Mouse (Mus musculus) CH12.LX (cell line): ENCODE measurements around the gene Tmem131l. TPM values are rescaled to one million over a fixed set of nuclear protein-coding genes. Genes with fewer than 3 reads are reported as not detected.

Experiments used
- DNase-seq: peaks from one replicate; pipeline ENCODE4 v3.0.0-alpha.2; 2013; ENCODE audit errors: extremely low read depth
- H3K27ac ChIP-seq: 2 replicates; pipeline ENCODE4 v1.5.1; 2012; ENCODE audit warnings: low read depth, mild to moderate bottlenecking, control low read depth, moderate library complexity; ENCODE audit not compliant: insufficient read depth
- H3K27me3 ChIP-seq: replicated peaks from 2 replicates; pipeline ENCODE3; 2012; ENCODE audit warnings: inconsistent platforms
- H3K36me3 ChIP-seq, 2 experiments: replicated peaks in 1 of 2; 2 replicates each; pipeline versions ENCODE3 to v1.6.1; 2012; ENCODE audit warnings: inconsistent platforms in 1 of 2, low read length in 1 of 2, mild to moderate bottlenecking in 1 of 2, mixed read lengths in 1 of 2, moderate library complexity in 1 of 2; ENCODE audit not compliant: control insufficient read depth in 1 of 2, insufficient read depth in 1 of 2
- H3K4me1 ChIP-seq, 2 experiments: 2 replicates each; pipeline ENCODE4 v1.6.1; 2012; ENCODE audit warnings: inconsistent platforms in 1 of 2, moderate library complexity in 1 of 2; ENCODE audit not compliant: insufficient read depth in 2 of 2, control insufficient read depth in 1 of 2
- H3K4me2 ChIP-seq: 2 replicates; pipeline ENCODE4 v1.6.1; 2012; ENCODE audit warnings: low read depth, mild to moderate bottlenecking, control low read depth; ENCODE audit not compliant: poor library complexity, insufficient read depth, severe bottlenecking
- H3K4me3 ChIP-seq, 3 experiments: fragments of 150-350 bp in 1 of 3; sonication (generic) in 1 of 3; replicated peaks in 1 of 3; 2 replicates each; pipeline versions ENCODE3 to v1.5.1; 2011 to 2012; ENCODE audit warnings: low read depth in 2 of 3, low read length in 2 of 3, mild to moderate bottlenecking in 2 of 3, moderate library complexity in 2 of 3, control low read depth in 1 of 3, improper control_type of control experiment in 1 of 3, inconsistent platforms in 1 of 3, mixed read lengths in 1 of 3; ENCODE audit not compliant: poor library complexity in 1 of 3
- H3K79me2 ChIP-seq: replicated peaks from 2 replicates; pipeline ENCODE4 v1.6.1; 2012; ENCODE audit warnings: mild to moderate bottlenecking, moderate library complexity; ENCODE audit not compliant: control insufficient read depth, poor library complexity, insufficient read depth, severe bottlenecking; ENCODE audit errors: extremely low read depth
- H3K9ac ChIP-seq: 2 replicates; pipeline ENCODE4 v1.6.1; 2012; ENCODE audit warnings: low read depth, mild to moderate bottlenecking, control low read depth, moderate library complexity; ENCODE audit not compliant: insufficient read depth
- H3K9me3 ChIP-seq: replicated peaks from 2 replicates; pipeline ENCODE3; 2012; ENCODE audit warnings: low read length, inconsistent platforms, mixed read lengths
- BHLHE40 ChIP-seq: IDR thresholded peaks from 2 replicates; pipeline ENCODE4 v1.6.1; 2011; ENCODE audit warnings: mild to moderate bottlenecking, low read depth, low read length, improper control_type of control experiment
- CHD1 ChIP-seq: IDR thresholded peaks from 2 replicates; pipeline ENCODE4 v1.6.1; 2012; ENCODE audit warnings: low read depth, low read length, improper control_type of control experiment, inconsistent platforms
- E2F4 ChIP-seq: IDR thresholded peaks from 2 replicates; pipeline ENCODE4 v1.6.1; 2011; ENCODE audit warnings: low read depth, low read length, improper control_type of control experiment; ENCODE audit not compliant: insufficient replicate concordance
- ELF1 ChIP-seq: IDR thresholded peaks from 2 replicates; pipeline ENCODE4 v1.6.1; 2014; ENCODE audit warnings: low read depth, mild to moderate bottlenecking, inconsistent platforms, low read length, improper control_type of control experiment
- EP300 ChIP-seq: IDR thresholded peaks from 2 replicates; pipeline ENCODE4 v1.6.1; 2011; ENCODE audit warnings: low read length, improper control_type of control experiment
- GABPA ChIP-seq: IDR thresholded peaks from 2 replicates; pipeline ENCODE4 v1.6.1; 2012; ENCODE audit warnings: low read depth, low read length, improper control_type of control experiment, inconsistent platforms; ENCODE audit not compliant: insufficient replicate concordance
- IRF4 ChIP-seq: IDR thresholded peaks from 2 replicates; pipeline ENCODE4 v1.6.1; 2014; ENCODE audit warnings: low read depth, mild to moderate bottlenecking, inconsistent platforms, low read length, improper control_type of control experiment
- JUN ChIP-seq: IDR thresholded peaks from 2 replicates; pipeline ENCODE4 v1.6.1; 2011; ENCODE audit warnings: low read depth, mild to moderate bottlenecking, low read length, improper control_type of control experiment, moderate library complexity; ENCODE audit not compliant: insufficient read depth
- MAX ChIP-seq: IDR thresholded peaks from 2 replicates; pipeline ENCODE4 v1.6.1; 2011; ENCODE audit warnings: low read length, improper control_type of control experiment
- MAZ ChIP-seq: IDR thresholded peaks from 2 replicates; pipeline ENCODE4 v1.6.1; 2012; ENCODE audit warnings: low read depth, mild to moderate bottlenecking, inconsistent platforms, low read length, improper control_type of control experiment, moderate library complexity
- MEF2A ChIP-seq: IDR thresholded peaks from 2 replicates; pipeline ENCODE4 v1.6.1; 2014; ENCODE audit warnings: low read depth, mild to moderate bottlenecking, inconsistent platforms, low read length, improper control_type of control experiment, borderline replicate concordance
- MYC ChIP-seq: IDR thresholded peaks from 2 replicates; pipeline ENCODE4 v1.6.1; 2011; ENCODE audit warnings: low read depth, mild to moderate bottlenecking, improper control_type of control experiment, low read length
- PAX5 ChIP-seq: IDR thresholded peaks from 2 replicates; pipeline ENCODE4 v1.6.1; 2012; ENCODE audit warnings: low read length, inconsistent platforms, mixed read lengths
- RAD21 ChIP-seq: IDR thresholded peaks from 2 replicates; pipeline ENCODE4 v1.6.1; 2011; ENCODE audit warnings: low read depth, mild to moderate bottlenecking, low read length, improper control_type of control experiment, moderate library complexity
- SIN3A ChIP-seq: IDR thresholded peaks from 2 replicates; pipeline ENCODE4 v1.6.1; 2012; ENCODE audit warnings: low read length, improper control_type of control experiment, inconsistent platforms
- SMC3 ChIP-seq: IDR thresholded peaks from 2 replicates; pipeline ENCODE4 v1.6.1; 2011; ENCODE audit warnings: low read depth, low read length, improper control_type of control experiment
- TBP ChIP-seq: conservative IDR thresholded peaks from 2 replicates; pipeline ENCODE4 v1.6.1; 2011; ENCODE audit warnings: low read depth, low read length, improper control_type of control experiment
- USF1 ChIP-seq: IDR thresholded peaks from 2 replicates; pipeline ENCODE4 v1.6.1; 2014; ENCODE audit warnings: low read depth, mild to moderate bottlenecking, inconsistent platforms, low read length, improper control_type of control experiment
- USF2 ChIP-seq: conservative IDR thresholded peaks from 2 replicates; pipeline ENCODE4 v1.6.1; 2011; ENCODE audit warnings: low read depth, low read length, improper control_type of control experiment
- ZKSCAN1 ChIP-seq: IDR thresholded peaks from 2 replicates; pipeline ENCODE4 v1.6.1; 2012; ENCODE audit warnings: low read depth, inconsistent platforms, low read length, improper control_type of control experiment, borderline replicate concordance
- ZMIZ1 ChIP-seq: IDR thresholded peaks from 2 replicates; pipeline ENCODE4 v1.6.1; 2012; ENCODE audit warnings: low read depth, mild to moderate bottlenecking, inconsistent platforms, low read length, improper control_type of control experiment
- ZNF384 ChIP-seq: IDR thresholded peaks from 2 replicates; pipeline ENCODE4 v1.6.1; 2012; ENCODE audit warnings: low read depth, low read length, improper control_type of control experiment, inconsistent platforms
- dilution Hi-C: fragments of 300-500 bp; cut with MboI; formaldehyde crosslinking; loops from 2 replicates; pipeline ENCODE4 v1.14.3; 2020; ENCODE audit warnings: low sequenced_read_pairs; ENCODE audit not compliant: extremely low pct_unique_long_range_greater_than_20kb, extremely low pct_ligation_motif_present
- in situ Hi-C: fragments of 300-500 bp; cut with MboI; formaldehyde crosslinking; loops from 3 replicates; pipeline ENCODE4 v1.14.3; 2019; ENCODE audit warnings: low sequenced_read_pairs, low pct_ligation_motif_present, low pct_unique_long_range_greater_than_20kb, mixed read lengths
- polyA plus RNA-seq: library from polyadenylated mRNA; unstranded; fragments of >175 nt; gene quantifications from 2 replicates; pipeline ENCODE4 v1.2.1, GENCODE M21; 2012; ENCODE audit warnings: low read depth; ENCODE audit not compliant: insufficient read length
- total RNA-seq, 2 experiments: library from RNA; depleted of rRNA; stranded (reverse); fragments of 300-350 nt in 1 of 2; fragments of >200 nt in 1 of 2; gene quantifications; 2 replicates each; pipeline ENCODE4 v1.2.3; 2012 to 2014

Tmem131l gene
- total and polyA plus RNA-seq, 3 experiments, result 32.7 to 89.7 (median 37.1) TPM

DNA sequence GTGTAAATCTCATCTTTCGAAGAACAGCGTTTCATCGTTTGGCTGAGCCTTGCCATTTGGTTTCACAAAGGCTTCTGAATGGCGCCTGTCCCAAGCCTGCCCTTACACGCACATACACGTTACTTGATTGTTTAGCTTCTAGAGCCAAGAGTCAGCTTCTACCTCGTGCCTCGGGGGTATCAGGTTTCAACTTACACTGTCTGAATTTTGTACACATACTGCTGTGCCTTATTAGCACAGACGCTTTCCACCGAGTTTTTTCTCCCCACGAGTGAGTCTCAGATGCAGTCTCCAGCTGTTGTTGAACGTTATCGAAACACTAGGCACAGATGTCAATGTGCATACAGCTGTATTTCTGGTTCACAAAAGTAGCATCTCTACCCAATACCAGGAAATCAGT, 19.3 kb upstream of the Tmem131l start:
- Histone ChIP-seq H3K4me2 (no peak overlapping the region), H3K9ac (no peak overlapping the region), H3K79me2 (no peaks in the 10 kb centered on the region), H3K9me3 (peaks cover 3% of the 10 kb centered on the region), H3K27me3 (no peaks in the 10 kb centered on the region), H3K36me3 (no peaks in the 10 kb centered on the region), H3K27ac (no peak overlapping the region), H3K4me1 (peaks cover 13 to 27% of the 10 kb centered on the region in 2 experiments), H3K4me3 (no peak overlapping the region)
- dilution Hi-C loops, result no loop called here
- in situ Hi-C loops, result loop anchor here (25.0 kb wide), 1 partner anchor 253 kb away; the partner anchor contains the start of gene Trim2
- no peak for DNase-seq
- TF ChIP-seq MAX, result no peak
- TF ChIP-seq CHD1, result no peak
- no peak for TF ChIP-seq GABPA
- TF ChIP-seq ZNF384, result no peak
- TF ChIP-seq TBP, result no peak
- no peak for TF ChIP-seq EP300
- no peak for TF ChIP-seq ZKSCAN1
- no peak for TF ChIP-seq SMC3

DNA sequence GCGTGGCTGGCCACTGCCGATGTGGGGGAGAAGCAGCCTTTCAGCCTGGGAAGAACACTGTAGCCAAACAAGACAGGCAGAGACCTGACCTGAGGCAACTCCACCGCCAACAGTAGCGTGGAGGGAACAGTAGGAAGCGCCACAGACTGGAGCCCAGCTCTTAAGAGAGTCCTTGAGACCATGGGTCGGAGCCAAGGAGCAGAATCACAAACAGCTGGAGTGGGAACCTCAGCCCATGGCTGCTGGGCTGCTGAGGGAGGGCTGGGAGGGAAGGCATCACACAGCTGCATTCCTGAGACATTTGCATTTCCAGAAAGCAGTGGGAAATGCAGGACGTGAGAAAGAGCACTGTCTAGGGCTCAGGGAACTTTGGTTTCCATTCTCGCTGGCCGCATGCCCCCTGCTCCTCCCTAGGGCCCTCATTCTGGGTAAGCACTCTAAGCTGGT, 8.8 kb upstream of the Tmem131l start:
- peaks cover 0 to 11% of the 10 kb centered on the region in 2 experiments; a peak in 2 of 4 replicates for H3K4me1 ChIP-seq
- dilution Hi-C loops, result no loop called here
- TF ChIP-seq JUN (no peak), SIN3A (no peak), USF2 (no peak), MAZ (no peak), USF1 (no peak), ZMIZ1 (no peak), MEF2A (no peak), IRF4 (no peak), RAD21 (no peak), TBP (no peak), ELF1 (no peak), PAX5 (no peak), BHLHE40 (no peak), MYC (no peak), E2F4 (no peak)
- TF ChIP-seq, all 38 proteins: peak for 0
- no peak for DNase-seq
- Histone ChIP-seq H3K36me3 (no peaks in the 10 kb centered on the region), H3K9me3 (no peaks in the 10 kb centered on the region), H3K4me2 (no peak overlapping the region), H3K9ac (no peak overlapping the region), H3K4me3 (no peak overlapping the region), H3K27ac (no peak overlapping the region), H3K27me3 (no peaks in the 10 kb centered on the region), H3K79me2 (no peaks in the 10 kb centered on the region)
- in situ Hi-C loops, result no loop called here
